Mouse (Mus musculus) MEL (cell line): ENCODE results near the gene Rif1. TPM values are rescaled to one million over a fixed set of nuclear protein-coding genes. Genes with fewer than 3 reads are reported as not detected.

ENCODE experiments used
- DNase-seq: peaks from one replicate; pipeline ENCODE4 v3.0.0; 2011; ENCODE audit warnings: low read depth, low spot score
- H3K27ac ChIP-seq: 2 replicates; pipeline ENCODE4 v1.5.1; 2012; ENCODE audit warnings: low read depth, mild to moderate bottlenecking, control low read depth, low read length, moderate library complexity; ENCODE audit not compliant: control insufficient read depth
- H3K27me3 ChIP-seq, 2 experiments: fragments of 150-350 bp in 1 of 2; sonication (generic) in 1 of 2; 2 replicates each; pipeline ENCODE4 v1.6.1; 2012; ENCODE audit warnings: low read length in 2 of 2, mild to moderate bottlenecking in 2 of 2, improper control_type of control experiment in 1 of 2, moderate library complexity in 1 of 2; ENCODE audit not compliant: insufficient read depth in 2 of 2, control insufficient read depth in 1 of 2
- H3K36me3 ChIP-seq, 2 experiments: 2 replicates each; pipeline ENCODE4 v1.6.1; 2012 to 2014; ENCODE audit warnings: low read length in 2 of 2, improper control_type of control experiment in 1 of 2, inconsistent platforms in 1 of 2, mild to moderate bottlenecking in 1 of 2; ENCODE audit not compliant: insufficient read depth in 2 of 2, control insufficient read depth in 1 of 2
- H3K4me1 ChIP-seq, 2 experiments: fragments of 150-350 bp in 1 of 2; sonication (generic) in 1 of 2; 2 replicates each; pipeline ENCODE4 v1.6.1; 2012; ENCODE audit warnings: low read length in 2 of 2, improper control_type of control experiment in 1 of 2, mild to moderate bottlenecking in 1 of 2; ENCODE audit not compliant: insufficient read depth in 2 of 2, control insufficient read depth in 1 of 2
- H3K4me3 ChIP-seq, 2 experiments: fragments of 150-350 bp in 1 of 2; sonication (generic) in 1 of 2; 2 replicates each; pipeline ENCODE4 v1.5.1; 2012; ENCODE audit warnings: low read depth in 2 of 2, low read length in 2 of 2, mild to moderate bottlenecking in 2 of 2, moderate library complexity in 2 of 2, control low read depth in 1 of 2, improper control_type of control experiment in 1 of 2; ENCODE audit not compliant: control insufficient read depth in 1 of 2, insufficient read depth in 1 of 2
- H3K79me2 ChIP-seq: 2 replicates; pipeline ENCODE4 v1.6.1; 2012; ENCODE audit warnings: mild to moderate bottlenecking, low read length, moderate library complexity; ENCODE audit not compliant: control insufficient read depth, poor library complexity, insufficient read depth
- H3K9ac ChIP-seq: 2 replicates; pipeline ENCODE4 v1.6.1; 2012; ENCODE audit warnings: low read depth, mild to moderate bottlenecking, control low read depth, low read length, moderate library complexity; ENCODE audit not compliant: control insufficient read depth, poor library complexity, severe bottlenecking
- H3K9me3 ChIP-seq: fragments of 150-350 bp; sonication (generic); replicated peaks from 2 replicates; pipeline ENCODE4 v1.6.1; 2012; ENCODE audit warnings: mild to moderate bottlenecking, low read length, improper control_type of control experiment, moderate library complexity; ENCODE audit not compliant: insufficient read depth
- BHLHE40 ChIP-seq: IDR thresholded peaks from 2 replicates; pipeline ENCODE4 v1.6.1; 2012; ENCODE audit warnings: low read depth, mild to moderate bottlenecking, inconsistent platforms, low read length, improper control_type of control experiment, borderline replicate concordance
- CTCF ChIP-seq, 3 experiments: IDR thresholded peaks in 2 of 3; conservative IDR thresholded peaks in 1 of 3; 2 replicates each; pipeline ENCODE4 v1.5.1; 2011 to 2012; ENCODE audit warnings: low read length in 3 of 3, low read depth in 2 of 3, mild to moderate bottlenecking in 2 of 3, improper control_type of control experiment in 1 of 3, inconsistent platforms in 1 of 3, mixed read lengths in 1 of 3, moderate library complexity in 1 of 3; ENCODE audit not compliant: control insufficient read depth in 1 of 3, insufficient read depth in 1 of 3, poor library complexity in 1 of 3, severe bottlenecking in 1 of 3
- E2F4 ChIP-seq: IDR thresholded peaks from 2 replicates; pipeline ENCODE4 v1.6.1; 2011; ENCODE audit warnings: low read depth, low read length, improper control_type of control experiment, borderline replicate concordance
- ELF1 ChIP-seq: IDR thresholded peaks from 2 replicates; pipeline ENCODE4 v1.6.1; 2014; ENCODE audit warnings: low read depth, mild to moderate bottlenecking, inconsistent platforms, low read length, improper control_type of control experiment, moderate library complexity
- EP300 ChIP-seq, 2 experiments: IDR thresholded peaks; 2 replicates each; pipeline ENCODE4 v1.6.1; 2011; ENCODE audit warnings: improper control_type of control experiment in 2 of 2, low read length in 2 of 2, low read depth in 1 of 2, mild to moderate bottlenecking in 1 of 2
- HCFC1 ChIP-seq: IDR thresholded peaks from 2 replicates; pipeline ENCODE4 v1.6.1; 2012; ENCODE audit warnings: low read depth, mild to moderate bottlenecking, inconsistent platforms, low read length, improper control_type of control experiment, moderate library complexity
- KAT2A ChIP-seq: conservative IDR thresholded peaks from 2 replicates; pipeline ENCODE4 v1.6.1; 2012; ENCODE audit warnings: low read depth, low read length, improper control_type of control experiment, inconsistent platforms
- MAFK ChIP-seq: IDR thresholded peaks from 2 replicates; pipeline ENCODE4 v1.6.1; 2011; ENCODE audit warnings: low read depth, mild to moderate bottlenecking, low read length, improper control_type of control experiment, borderline replicate concordance
- MAZ ChIP-seq: IDR thresholded peaks from 2 replicates; pipeline ENCODE4 v1.6.1; 2012; ENCODE audit warnings: low read depth, mild to moderate bottlenecking, inconsistent platforms, low read length, improper control_type of control experiment
- MXI1 ChIP-seq: IDR thresholded peaks from 2 replicates; pipeline ENCODE4 v1.6.1; 2011; ENCODE audit warnings: mild to moderate bottlenecking, low read depth, low read length, improper control_type of control experiment
- MYB ChIP-seq: IDR thresholded peaks from 2 replicates; pipeline ENCODE4 v1.6.1; 2011; ENCODE audit warnings: mild to moderate bottlenecking, low read depth, low read length, improper control_type of control experiment
- MYC ChIP-seq: IDR thresholded peaks from 2 replicates; pipeline ENCODE4 v1.6.1; 2011; ENCODE audit warnings: low read depth, mild to moderate bottlenecking, low read length, improper control_type of control experiment, moderate library complexity
- NELFE ChIP-seq: IDR thresholded peaks from 2 replicates; pipeline ENCODE4 v1.6.1; 2011; ENCODE audit warnings: low read depth, low read length, improper control_type of control experiment
- POLR2AphosphoS5 ChIP-seq: IDR thresholded peaks from 2 replicates; pipeline ENCODE4 v1.6.1; 2012; ENCODE audit warnings: low read depth, borderline replicate concordance, mild to moderate bottlenecking, inconsistent platforms, low read length, moderate library complexity, mixed read lengths
- RAD21 ChIP-seq: IDR thresholded peaks from 2 replicates; pipeline ENCODE4 v1.6.1; 2011; ENCODE audit warnings: mild to moderate bottlenecking, low read depth, low read length, improper control_type of control experiment
- SIN3A ChIP-seq: IDR thresholded peaks from 2 replicates; pipeline ENCODE4 v1.6.1; 2012; ENCODE audit warnings: low read length, improper control_type of control experiment, inconsistent platforms
- SMC3 ChIP-seq: IDR thresholded peaks from 2 replicates; pipeline ENCODE4 v1.6.1; 2011; ENCODE audit warnings: low read depth, low read length, improper control_type of control experiment
- TBP ChIP-seq: IDR thresholded peaks from 2 replicates; pipeline ENCODE4 v1.8.0; 2011; ENCODE audit warnings: low read depth, low read length, improper control_type of control experiment
- TCF12 ChIP-seq: IDR thresholded peaks from 2 replicates; pipeline ENCODE4 v1.6.1; 2014; ENCODE audit warnings: low read depth, mild to moderate bottlenecking, inconsistent platforms, low read length, improper control_type of control experiment, moderate library complexity
- ZC3H11A ChIP-seq: IDR thresholded peaks from 2 replicates; pipeline ENCODE4 v1.6.1; 2012; ENCODE audit warnings: low read depth, mild to moderate bottlenecking, inconsistent platforms, low read length, improper control_type of control experiment
- ZKSCAN1 ChIP-seq: IDR thresholded peaks from 2 replicates; pipeline ENCODE4 v1.6.1; 2012; ENCODE audit warnings: low read depth, mild to moderate bottlenecking, inconsistent platforms, low read length, improper control_type of control experiment, moderate library complexity
- polyA plus RNA-seq, 2 experiments: library from polyadenylated mRNA; stranded (reverse) in 1 of 2; unstranded in 1 of 2; fragments of >175 nt in 1 of 2; fragments of >200 nt in 1 of 2; gene quantifications; 2 replicates each; pipeline versions ENCODE4 v1.2.1 to v1.2.4; 2012; ENCODE audit warnings: low replicate concordance in 2 of 2, low read depth in 1 of 2; ENCODE audit not compliant: insufficient read length in 2 of 2, insufficient read depth in 1 of 2, missing spikeins in 1 of 2
- total RNA-seq: library from RNA; depleted of rRNA; stranded (reverse); fragments of 300-350 nt; gene quantifications from 2 replicates; pipeline ENCODE4 v1.2.3, GENCODE M21; 2012

The Rif1 gene
- total and polyA plus RNA-seq, 3 experiments: 31.7 to 247 (median 44.3) TPM

GRCm38 (mm10) chr2:52029426-52029825, 43.2 kb upstream of the Rif1 start:
- H3K4me1 ChIP-seq: no peaks in the 10 kb centered on the region
- peaks cover 0 to under 1% of the 10 kb centered on the region in 2 experiments; a peak in 1 of 4 replicates for H3K27me3 ChIP-seq
- H3K36me3 ChIP-seq: no peaks in the 10 kb centered on the region
- H3K9me3 ChIP-seq: no peaks in the 10 kb centered on the region
- no peak overlapping the region for H3K4me3 ChIP-seq
- no peaks in the 10 kb centered on the region for H3K79me2 ChIP-seq
- DNase-seq: peak; percentile 56
- H3K27ac ChIP-seq: no peak overlapping the region
- TF ChIP-seq RAD21: peak; percentile 60
- TF ChIP-seq TCF12: no peak
- TF ChIP-seq SMC3: peak; percentile 54
- TF ChIP-seq CTCF (IDR thresholded peaks at IDR 0.05 in 2 of 3, conservative IDR thresholded peaks at IDR 0.05 in 1 of 3; ENCODE audit: control insufficient read depth in 1 of 3, insufficient read depth in 1 of 3, low read depth in 2 of 3, low read length in 3 of 3, poor library complexity in 1 of 3, severe bottlenecking in 1 of 3): peak; percentile 5 to 62 (median 60); a peak in 4 of 6 replicates
- no peak for TF ChIP-seq E2F4
- TF ChIP-seq ZC3H11A: no peak; the same call in 1 of the 2 replicates
- H3K9ac ChIP-seq: no peak overlapping the region

DNA sequence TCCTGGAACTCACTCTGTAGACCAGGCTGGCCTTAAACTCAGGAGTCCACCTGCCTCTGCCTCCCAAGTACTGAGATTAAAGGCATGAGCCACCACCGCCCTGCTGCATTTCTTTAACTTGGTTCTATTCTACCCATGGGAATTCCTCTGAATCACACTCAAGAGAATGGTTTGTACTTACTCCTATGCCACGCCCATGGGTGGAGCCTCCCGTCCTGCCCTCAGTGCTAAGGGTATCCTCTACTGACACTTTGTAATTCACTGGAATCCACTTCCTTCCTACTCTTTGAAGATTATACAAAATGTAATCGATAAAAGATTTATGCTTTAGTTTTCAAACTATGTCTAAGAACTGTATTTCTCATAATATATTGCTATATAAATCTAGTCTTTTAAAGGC, 41.1 kb upstream of the Rif1 start:
- no peak overlapping the region for H3K9ac ChIP-seq
- DNase-seq: no peak
- no peaks in the 10 kb centered on the region for H3K79me2 ChIP-seq
- H3K4me1 ChIP-seq: no peaks in the 10 kb centered on the region
- no peaks in the 10 kb centered on the region for H3K36me3 ChIP-seq
- no peaks in the 10 kb centered on the region for H3K9me3 ChIP-seq
- H3K4me3 ChIP-seq: no peak overlapping the region
- H3K27ac ChIP-seq: no peak overlapping the region
- TF ChIP-seq NELFE: no peak
- no peak for TF ChIP-seq MYC
- TF ChIP-seq TCF12: no peak
- TF ChIP-seq KAT2A: no peak
- no peak for TF ChIP-seq ZC3H11A
- no peak for TF ChIP-seq MAZ
- TF ChIP-seq BHLHE40: no peak
- TF ChIP-seq POLR2AphosphoS5: no peak
- TF ChIP-seq CTCF (IDR thresholded peaks at IDR 0.05 in 2 of 3, conservative IDR thresholded peaks at IDR 0.05 in 1 of 3; ENCODE audit: control insufficient read depth in 1 of 3, insufficient read depth in 1 of 3, low read depth in 2 of 3, low read length in 3 of 3, poor library complexity in 1 of 3, severe bottlenecking in 1 of 3): no peak
- TF ChIP-seq ZKSCAN1: no peak
- TF ChIP-seq MYB: no peak
- no peak for TF ChIP-seq ELF1
- TF ChIP-seq SIN3A: no peak
- TF ChIP-seq HCFC1: no peak
- TF ChIP-seq MXI1: no peak
- TF ChIP-seq E2F4: no peak
- TF ChIP-seq MAFK: no peak
- no peak for TF ChIP-seq EP300 (IDR thresholded peaks at IDR 0.05; ENCODE audit: low read depth in 1 of 2, low read length in 2 of 2)
- no peak for TF ChIP-seq TBP
- peaks cover 3 to 5% of the 10 kb centered on the region in 2 experiments; a peak in 3 of 4 replicates for H3K27me3 ChIP-seq
